Mouse (Mus musculus): Measurements from ENCODE around the gene Slc27a1.

DNA sequence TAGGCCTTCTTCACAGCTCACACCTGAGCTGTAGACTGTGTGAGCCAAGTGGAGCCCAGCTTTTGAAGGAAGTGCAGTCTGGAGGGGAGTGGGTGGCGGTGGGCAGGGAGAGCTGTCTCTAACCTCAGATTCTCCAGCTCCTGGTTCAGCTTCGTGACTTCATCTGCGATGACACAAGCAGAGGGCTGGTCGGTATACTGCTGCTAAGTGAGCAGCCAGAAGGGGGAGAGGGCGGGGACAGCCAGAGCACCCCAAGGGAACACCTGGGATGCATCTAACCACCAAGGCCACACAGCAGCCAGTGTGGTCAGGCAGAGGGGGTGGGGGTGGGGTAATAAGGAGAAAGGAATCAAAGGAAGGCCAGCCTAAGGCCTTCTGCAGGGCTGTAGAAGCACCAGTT, 33.0 kb upstream of the Slc27a1 start:
- no peak for TF ChIP-seq CTCF (conservative IDR thresholded peaks at IDR 0.05; ENCODE audit: insufficient read depth, insufficient read length, low read depth, low read length)
- no peak for TF ChIP-seq POLR2A (IDR thresholded peaks at IDR 0.05; ENCODE audit: low read depth, low read length)
